Mouse (Mus musculus) testis, adult 2 months (tissue): ENCODE data around the gene Rabgef1.

ENCODE experiments used
- CTCF ChIP-seq: fragments of 200-500 bp; IDR thresholded peaks from 2 replicates; pipeline ENCODE4 v1.5.1; 2012; ENCODE audit warnings: low read depth, mild to moderate bottlenecking, inconsistent platforms, low read length, moderate library complexity; ENCODE audit not compliant: control insufficient read depth, insufficient read depth, insufficient replicate concordance
- POLR2A ChIP-seq: fragments of 200-500 bp; IDR thresholded peaks from 2 replicates; pipeline ENCODE4 v1.6.1; 2012; ENCODE audit warnings: low read depth, mild to moderate bottlenecking, inconsistent platforms, low read length, moderate library complexity; ENCODE audit not compliant: control insufficient read depth

DNA sequence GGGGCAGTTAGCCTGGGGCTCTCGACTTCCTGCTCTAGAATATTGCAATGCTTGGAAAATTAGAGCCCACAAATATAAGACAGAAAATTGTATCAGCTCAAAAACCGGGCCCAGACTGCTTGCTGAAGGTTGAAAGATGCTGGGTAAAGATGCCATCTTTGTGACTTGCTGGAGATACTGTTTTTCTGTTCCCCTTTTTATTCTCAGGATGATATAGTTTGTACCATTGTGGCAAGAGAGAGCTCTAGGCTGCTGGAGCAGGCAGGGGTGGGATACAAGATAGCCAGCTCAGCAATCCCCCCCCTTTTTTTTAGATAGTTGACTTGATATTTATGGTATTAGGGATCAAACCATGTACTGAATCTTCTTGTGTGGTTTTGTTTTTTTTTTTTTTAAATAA, 17.3 kb upstream of the Rabgef1 start:
- TF ChIP-seq CTCF: no peak
- no peak for TF ChIP-seq POLR2A
